Mouse (Mus musculus): ENCODE measurements around the gene Cfap43. TPM values are rescaled to one million over a fixed set of nuclear protein-coding genes. Genes with fewer than 3 reads are reported as not detected.

Cfap43 gene
- polyA plus RNA-seq, 2 experiments from 2014 or later = 0.10 to 0.75 TPM

- ATAC-seq = no peak
Observed at GRCm38 (mm10) chr19:47699743-47700142, 219.3 kb downstream of the Cfap43 start.

- no peak for ATAC-seq
Observed at GRCm38 (mm10) chr19:47698266-47698665, 220.8 kb downstream of the Cfap43 start.

- no peak for ATAC-seq
Observed at GRCm38 (mm10) chr19:47697067-47697466, 222.0 kb downstream of the Cfap43 start.

- no peak for ATAC-seq
Observed at GRCm38 (mm10) chr19:47696411-47696810, 222.7 kb downstream of the Cfap43 start.

GRCm38 (mm10) chr19:47695725-47696124, 223.4 kb downstream of the Cfap43 start:
- no peak for ATAC-seq

GRCm38 (mm10) chr19:47691994-47692393, 227.1 kb downstream of the Cfap43 start, which contains the start of gene Col17a1:
Gene Col17a1 (minus strand): TSS chr19:47692094.
- ATAC-seq = no peak

- no peak for ATAC-seq
Observed at GRCm38 (mm10) chr19:47689592-47689991, 229.5 kb downstream of the Cfap43 start.

Other genes with a start within 250 kb of the Cfap43 start
- gene Col17a1, start 227.2 kb downstream of the Cfap43 start, polyA plus RNA-seq (2017; shearing (Covaris generic)) = not detected
- 100 to 1,000 TPM; 144 to 161 TPM for gene Sfr1, start 187.6 kb downstream of the Cfap43 start, polyA plus RNA-seq (2017; shearing (Covaris generic))
- 10 to 100 TPM; 32.4 to 36.4 TPM for gene Gsto1, start 64.3 kb downstream of the Cfap43 start, polyA plus RNA-seq (2017; shearing (Covaris generic))
- under 1 TPM in 1 of 2 experiments, not detected in 1; 0.95 TPM for gene Gsto2, start 53.8 kb downstream of the Cfap43 start, polyA plus RNA-seq (2017; shearing (Covaris generic))
- 10 to 100 TPM; 10.5 to 12.7 TPM for gene Itprip, start within 50 bp of the Cfap43 start, polyA plus RNA-seq (2017; shearing (Covaris generic))
- not detected for gene Cfap58, start 18.4 kb upstream of the Cfap43 start, polyA plus RNA-seq (2017; shearing (Covaris generic))